Mouse (Mus musculus): Measurements from ENCODE around the gene P2ry2.

DNA sequence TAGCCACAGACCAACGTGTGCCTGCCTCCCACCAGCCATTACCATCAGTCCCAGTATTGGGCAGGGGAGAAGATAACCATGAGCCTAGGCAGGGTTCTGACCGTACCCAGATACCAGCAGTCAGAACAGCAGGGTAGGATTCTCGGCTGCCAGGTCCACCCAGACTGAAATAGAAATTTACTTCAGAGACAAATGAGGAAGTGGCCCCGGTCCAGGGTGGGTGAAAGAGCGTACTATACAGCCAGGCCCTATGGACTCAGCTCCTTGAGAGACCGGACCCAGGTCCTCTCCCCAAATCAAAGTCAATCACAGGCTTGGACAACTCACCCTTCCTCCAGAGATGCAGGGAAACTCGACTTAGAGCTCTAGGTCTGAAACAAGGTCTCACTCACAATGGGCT is 51.5 kb downstream of the P2ry2 start:
- TF ChIP-seq CTCF (IDR thresholded peaks at IDR 0.05; ENCODE audit: low read depth) (no peak), EP300 (IDR thresholded peaks at IDR 0.05; ENCODE audit: low read depth) (no peak)

All from heart, postnatal 0 days (tissue).